Mouse (Mus musculus) layer of hippocampus, postnatal 25 days (tissue): ENCODE measurements at regions not wholly inside any gene's neighbourhood (a gene's known extent, or its start where the extent isn't known, plus 50 kb on each side); places are given as distances from the start of the nearest gene placed in this dataset.
"Not testable (repeated sequence)": the region's sequence is repeated elsewhere in the genome, so short reads cannot be mapped to it uniquely, and the experiment has no call there.

Experiments used
- DNase-seq, 2 experiments: peaks; one replicate each; pipeline ENCODE4 v3.0.0; 2022; ENCODE audit warnings: mixed read lengths in 2 of 2, low spot score in 1 of 2; ENCODE audit errors: extremely low spot score in 1 of 2

GRCm38 (mm10) chr12:113994284-113994683, 450.6 kb downstream of the Adam6a start:
- not testable (repeated sequence) for DNase-seq

- not testable (repeated sequence) for DNase-seq
Observed at GRCm38 (mm10) chr12:114008491-114008890, 464.8 kb downstream of the Adam6a start.

GRCm38 (mm10) chr12:114009391-114009790, 465.7 kb downstream of the Adam6a start:
- DNase-seq: no peak

- peak; percentile 8 to 37 for DNase-seq
Observed at GRCm38 (mm10) chr12:114012860-114013259, 469.2 kb downstream of the Adam6a start.

- DNase-seq: not testable (repeated sequence)
Observed at GRCm38 (mm10) chr12:114037011-114037410, 493.3 kb downstream of the Adam6a start.

GRCm38 (mm10) chr12:114047991-114048390, 504.3 kb downstream of the Adam6a start:
- not testable (repeated sequence) for DNase-seq

- DNase-seq: no peak
Observed at GRCm38 (mm10) chr12:114053341-114053740, 509.6 kb downstream of the Adam6a start.

- no peak for DNase-seq
Observed at GRCm38 (mm10) chr12:114059615-114060014, 515.9 kb downstream of the Adam6a start.

- no peak for DNase-seq
Observed at GRCm38 (mm10) chr12:114067166-114067565, 523.5 kb downstream of the Adam6a start.

GRCm38 (mm10) chr12:114108731-114109130, 565.0 kb downstream of the Adam6a start:
- DNase-seq: not testable (repeated sequence)

GRCm38 (mm10) chr12:114134897-114135296, 591.2 kb downstream of the Adam6a start:
- DNase-seq: no peak

GRCm38 (mm10) chr12:114148779-114149178, 605.1 kb downstream of the Adam6a start:
- no peak for DNase-seq

- DNase-seq: no peak
Observed at GRCm38 (mm10) chr12:114172305-114172704, 628.6 kb downstream of the Adam6a start.

- DNase-seq: no peak
Observed at GRCm38 (mm10) chr12:114199521-114199920, 655.8 kb downstream of the Adam6a start.

- no peak for DNase-seq
Observed at GRCm38 (mm10) chr12:114222541-114222940, 678.8 kb downstream of the Adam6a start.
